Mouse (Mus musculus): ENCODE results near the gene Frem3. TPM values are rescaled to one million over a fixed set of nuclear protein-coding genes. Genes with fewer than 3 reads are reported as not detected.
"Not testable (repeated sequence)": the region's sequence is repeated elsewhere in the genome, so short reads cannot be mapped to it uniquely, and the experiment has no call there.

Frem3 gene
- polyA plus RNA-seq, 1 experiment: not detected

GRCm38 (mm10) chr8:80661055-80661454, 50.2 kb downstream of the Frem3 start:
- Histone ChIP-seq H3K4me1 (ENCODE audit: control insufficient read depth, insufficient read depth, insufficient read length, low read length) (no peaks in the 10 kb centered on the region), H3K4me3 (ENCODE audit: insufficient read depth, low read depth, low read length) (no peak overlapping the region), H3K27ac (replicated peaks; ENCODE audit: low read depth, low read length) (no peak overlapping the region)

GRCm38 (mm10) chr8:80663476-80663875, 52.6 kb downstream of the Frem3 start:
- no peak overlapping the region for H3K4me3 ChIP-seq (ENCODE audit: insufficient read depth, low read depth, low read length)
- no peaks in the 10 kb centered on the region for H3K4me1 ChIP-seq (ENCODE audit: control insufficient read depth, insufficient read depth, insufficient read length, low read length)
- H3K27ac ChIP-seq (replicated peaks; ENCODE audit: low read depth, low read length): no peak overlapping the region

- Histone ChIP-seq H3K4me3 (ENCODE audit: insufficient read depth, low read depth, low read length) (no peak overlapping the region), H3K27ac (replicated peaks; ENCODE audit: low read depth, low read length) (no peak overlapping the region)
Measured at GRCm38 (mm10) chr8:80669277-80669901, 58.5 kb downstream of the Frem3 start.

GRCm38 (mm10) chr8:80682594-80682993, 71.7 kb downstream of the Frem3 start:
- H3K27ac ChIP-seq (replicated peaks; ENCODE audit: low read depth, low read length): no peak overlapping the region
- H3K4me3 ChIP-seq (ENCODE audit: insufficient read depth, low read depth, low read length): no peak overlapping the region
- no peaks in the 10 kb centered on the region for H3K4me1 ChIP-seq (ENCODE audit: control insufficient read depth, insufficient read depth, insufficient read length, low read length)

More at GRCm38 (mm10) chr8:80669277-80669901, 58.5 kb downstream of the Frem3 start:
- no peaks in the 10 kb centered on the region for H3K4me1 ChIP-seq (ENCODE audit: control insufficient read depth, insufficient read depth, insufficient read length, low read length)

GRCm38 (mm10) chr8:80683756-80684335, 73.0 kb downstream of the Frem3 start:
- H3K4me1 ChIP-seq (ENCODE audit: control insufficient read depth, insufficient read depth, insufficient read length, low read length): no peaks in the 10 kb centered on the region
- H3K27ac ChIP-seq (replicated peaks; ENCODE audit: low read depth, low read length): no peak overlapping the region
- no peak overlapping the region for H3K4me3 ChIP-seq (ENCODE audit: insufficient read depth, low read depth, low read length)

- Histone ChIP-seq H3K4me1 (ENCODE audit: control insufficient read depth, insufficient read depth, insufficient read length, low read length) (no peaks in the 10 kb centered on the region), H3K27ac (replicated peaks; ENCODE audit: low read depth, low read length) (no peak overlapping the region)
Measured at GRCm38 (mm10) chr8:80688141-80688540, 77.3 kb downstream of the Frem3 start.

GRCm38 (mm10) chr8:80710670-80711400, 100.0 kb downstream of the Frem3 start:
- Histone ChIP-seq H3K4me1 (ENCODE audit: control insufficient read depth, insufficient read depth, insufficient read length, low read length) (no peaks in the 10 kb centered on the region), H3K4me3 (ENCODE audit: insufficient read depth, low read depth, low read length) (no peak overlapping the region), H3K27ac (replicated peaks; ENCODE audit: low read depth, low read length) (no peak overlapping the region)

More at GRCm38 (mm10) chr8:80688141-80688540, 77.3 kb downstream of the Frem3 start:
- no peak overlapping the region for H3K4me3 ChIP-seq (ENCODE audit: insufficient read depth, low read depth, low read length)

GRCm38 (mm10) chr8:80714461-80714860, 103.6 kb downstream of the Frem3 start:
- Histone ChIP-seq H3K4me3 (ENCODE audit: insufficient read depth, low read depth, low read length) (no peak overlapping the region), H3K4me1 (ENCODE audit: control insufficient read depth, insufficient read depth, insufficient read length, low read length) (no peaks in the 10 kb centered on the region), H3K27ac (replicated peaks; ENCODE audit: low read depth, low read length) (no peak overlapping the region)

GRCm38 (mm10) chr8:80732326-80732725, 121.4 kb downstream of the Frem3 start:
- no peak overlapping the region for H3K27ac ChIP-seq (replicated peaks; ENCODE audit: low read depth, low read length)
- no peaks in the 10 kb centered on the region for H3K4me1 ChIP-seq (ENCODE audit: control insufficient read depth, insufficient read depth, insufficient read length, low read length)
- H3K4me3 ChIP-seq (ENCODE audit: insufficient read depth, low read depth, low read length): no peak overlapping the region

GRCm38 (mm10) chr8:80738046-80738387, 127.1 kb downstream of the Frem3 start:
- Histone ChIP-seq H3K4me3 (ENCODE audit: insufficient read depth, low read depth, low read length) (peak overlapping the region; percentile 99), H3K27ac (replicated peaks; ENCODE audit: low read depth, low read length) (peak overlapping the region; percentile 85; the same call in 1 of the 2 replicates), H3K4me1 (ENCODE audit: control insufficient read depth, insufficient read depth, insufficient read length, low read length) (peaks cover 6% of the 10 kb centered on the region)

GRCm38 (mm10) chr8:80738388-80739154, 127.7 kb downstream of the Frem3 start:
- Histone ChIP-seq H3K27ac (replicated peaks; ENCODE audit: low read depth, low read length) (peak overlapping the region; percentile 85), H3K4me1 (ENCODE audit: control insufficient read depth, insufficient read depth, insufficient read length, low read length) (peaks cover 6% of the 10 kb centered on the region), H3K4me3 (ENCODE audit: insufficient read depth, low read depth, low read length) (peak overlapping the region; percentile 99)

GRCm38 (mm10) chr8:80739155-80739924, 128.5 kb downstream of the Frem3 start, which contains the start of gene Smarca5:
Gene Smarca5 (minus strand): TSS chr8:80739497.
- H3K27ac ChIP-seq (replicated peaks; ENCODE audit: low read depth, low read length): peak within 1 kb of the TSS; percentile 94
- H3K4me1 ChIP-seq (ENCODE audit: control insufficient read depth, insufficient read depth, insufficient read length, low read length): not testable (repeated sequence)
- H3K4me3 ChIP-seq (ENCODE audit: insufficient read depth, low read depth, low read length): peak within 1 kb of the TSS; percentile 99

- H3K4me3 ChIP-seq (ENCODE audit: insufficient read depth, low read depth, low read length): peak overlapping the region; percentile 68
- peak overlapping the region; percentile 94 for H3K27ac ChIP-seq (replicated peaks; ENCODE audit: low read depth, low read length)
- peaks cover 6% of the 10 kb centered on the region for H3K4me1 ChIP-seq (ENCODE audit: control insufficient read depth, insufficient read depth, insufficient read length, low read length)
Measured at GRCm38 (mm10) chr8:80739932-80740331, 129.1 kb downstream of the Frem3 start.
